10 mouse cellular contexts compared by ENCODE assay signal in the genomic region with DNA sequence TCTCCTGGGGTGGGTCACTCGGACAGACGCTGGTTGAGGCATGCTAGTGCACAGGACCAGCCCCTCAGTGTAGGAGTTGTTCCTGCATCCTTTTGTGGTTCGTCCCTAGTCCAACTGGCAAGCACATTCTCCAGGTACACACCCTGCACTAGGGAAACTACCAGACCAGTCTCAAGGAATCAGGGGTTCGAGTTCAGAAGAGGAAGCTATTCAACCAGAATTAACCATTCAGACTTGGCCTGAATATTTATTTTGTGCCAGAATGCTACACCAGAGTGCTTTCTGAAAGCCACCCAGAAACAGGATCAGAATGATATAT. TPM values are rescaled to one million over a fixed set of nuclear protein-coding genes. Genes with fewer than 3 reads are reported as not detected.
DNase-seq lines count a peak whose midpoint lies in the region; ATAC-seq and TF ChIP-seq lines count a peak whose summit lies in the region.
"Had no signal": no experiment of that assay in that cellular context is flagged by ENCODE, and none has a peak within 500 bp of the region (broad histone marks: within the 10 kb centered on the region; RNA-seq: fewer than 3 reads in every experiment).

No protein-coding gene starts in this region.

- WGBS in kidney, adult 2 months = 5% methylated on average over 4 of the region's 4 CpGs
- 7% methylated on average over 4 of the region's 4 CpGs for WGBS in hindbrain, embryonic 14.5 days
- 6% methylated on average over 4 of the region's 4 CpGs for WGBS in midbrain, embryonic 13.5 days

- H3K27me3 ChIP-seq in kidney, adult 2 months (replicated peaks; ENCODE audit: control insufficient read depth, insufficient read depth, low read length) = no peaks in the 10 kb centered on the region
- H3K27me3 ChIP-seq in hindbrain, embryonic 14.5 days (ENCODE audit: control insufficient read depth, insufficient read depth, low read length) = no peaks in the 10 kb centered on the region
- H3K27me3 ChIP-seq in midbrain, embryonic 13.5 days = no peaks in the 10 kb centered on the region
- H3K27me3 ChIP-seq: Patski had no signal

- peaks cover 10% of the 10 kb centered on the region for H3K4me1 ChIP-seq in kidney, adult 2 months (ENCODE audit: control insufficient read depth, insufficient read depth, low read length)
- H3K4me1 ChIP-seq in bone marrow macrophage, adult 2 months (ENCODE audit: control insufficient read depth, insufficient read depth, low read length) = peaks cover 16% of the 10 kb centered on the region
- H3K4me1 ChIP-seq in hindbrain, embryonic 14.5 days (replicated peaks; ENCODE audit: control insufficient read depth, insufficient read depth, low read length) = peaks cover 10% of the 10 kb centered on the region
- H3K4me1 ChIP-seq in midbrain, embryonic 13.5 days (replicated peaks) = peaks cover 19% of the 10 kb centered on the region

- peak overlapping the region; percentile 73 for H3K4me2 ChIP-seq in hindbrain, embryonic 14.5 days (replicated peaks)
- H3K4me2 ChIP-seq in midbrain, embryonic 13.5 days (replicated peaks) = peak overlapping the region; percentile 95

- H3K9me3 ChIP-seq in hindbrain, embryonic 14.5 days (ENCODE audit: control insufficient read depth, low read length) = no peaks in the 10 kb centered on the region
- H3K9me3 ChIP-seq in midbrain, embryonic 13.5 days = no peaks in the 10 kb centered on the region

- peak overlapping the region; percentile 85 for H3K9ac ChIP-seq in hindbrain, embryonic 14.5 days
- peak overlapping the region; percentile 80 for H3K9ac ChIP-seq in midbrain, embryonic 13.5 days (replicated peaks)

- H3K36me3 ChIP-seq in kidney, adult 2 months (ENCODE audit: control insufficient read depth, insufficient read depth, low read length) = peaks cover 2% of the 10 kb centered on the region
- H3K36me3 ChIP-seq in hindbrain, embryonic 14.5 days (replicated peaks; ENCODE audit: control insufficient read depth, insufficient read depth) = peaks cover 19% of the 10 kb centered on the region
- H3K36me3 ChIP-seq in midbrain, embryonic 13.5 days = peaks cover 7% of the 10 kb centered on the region

- no peak for DNase-seq in kidney, adult 2 months
- no peak for DNase-seq in kidney, postnatal 10 days
- DNase-seq in hindbrain, embryonic 14.5 days (ENCODE audit: low spot score) = no peak
- no peak for DNase-seq in retina, embryonic 14.5 days (ENCODE audit: low spot score)
- DNase-seq in yolk sac, embryonic 10.5 days (ENCODE audit: low spot score) = no peak
- no peak for DNase-seq in layer of hippocampus, adult 18-20 months (ENCODE audit: low spot score in 2 of 2)

- no peak for TF ChIP-seq CTCF in kidney, adult 2 months (conservative IDR thresholded peaks at IDR 0.05; ENCODE audit: insufficient read depth, insufficient read length, low read depth, low read length)
- no peak for TF ChIP-seq CTCF in bone marrow macrophage, adult 2 months (IDR thresholded peaks at IDR 0.05; ENCODE audit: low read depth, low read length)

- peak overlapping the region; percentile 74 for H3K4me3 ChIP-seq in kidney, adult 2 months (ENCODE audit: insufficient read depth, low read depth, low read length)
- H3K4me3 ChIP-seq in bone marrow macrophage, adult 2 months (ENCODE audit: insufficient read depth, low read length) = peak overlapping the region; percentile 71
- H3K4me3 ChIP-seq in hindbrain, embryonic 14.5 days (replicated peaks; ENCODE audit: low read length) = peak overlapping the region; percentile 84
- H3K4me3 ChIP-seq in midbrain, embryonic 13.5 days (replicated peaks) = peak overlapping the region; percentile 63

- ATAC-seq in hindbrain, embryonic 14.5 days (ENCODE audit: low FRiP score) = no peak
- ATAC-seq in midbrain, embryonic 13.5 days = no peak

- no peak overlapping the region for H3K27ac ChIP-seq in kidney, adult 2 months (ENCODE audit: insufficient read depth, low read depth, low read length)
- H3K27ac ChIP-seq in bone marrow macrophage, adult 2 months (ENCODE audit: insufficient read depth, low read depth, low read length) = no peak overlapping the region; the same call in 1 of the 2 replicates
- peak overlapping the region; percentile 75 for H3K27ac ChIP-seq in hindbrain, embryonic 14.5 days
- peak overlapping the region; percentile 74 for H3K27ac ChIP-seq in midbrain, embryonic 13.5 days

- TF ChIP-seq POLR2A in kidney, adult 2 months (IDR thresholded peaks at IDR 0.05; ENCODE audit: low read depth, low read length) = no peak
- TF ChIP-seq POLR2A in bone marrow macrophage, adult 2 months (IDR thresholded peaks at IDR 0.05; ENCODE audit: borderline replicate concordance, low read depth, low read length) = no peak

RNA-seq across cellular contexts. Expression of a gene that starts 0.3 kb away (rescaled TPM):
- polyA plus RNA-seq in kidney, adult 2 months (2012; rRNA removed) = 23.4 and 28.3 TPM in 2 replicates
- 35.1 and 37.6 TPM in 2 replicates for polyA plus RNA-seq in bone marrow macrophage, adult 2 months (2012; ENCODE audit: insufficient read depth, insufficient read length, missing spikeins)
- 17.1 and 17.8 TPM in 2 replicates for polyA plus RNA-seq in hindbrain, embryonic 14.5 days (2014; fragmentation: Nextera tagmentation; extraction: Ambion mirVana)
- polyA plus RNA-seq in midbrain, embryonic 13.5 days (2015; fragmentation: Nextera tagmentation; extraction: Ambion mirVana) = 19.5 and 20.1 TPM in 2 replicates
- total RNA-seq in layer of hippocampus, adult 18-20 months (2021) = 10 to 100 TPM; 19.4 to 23.7 TPM

RNA-seq across cellular contexts. Expression of a gene that starts 37.4 kb away (rescaled TPM):
- polyA plus RNA-seq in kidney, adult 2 months (2012; rRNA removed) = 28.9 and 34.4 TPM in 2 replicates
- polyA plus RNA-seq in bone marrow macrophage, adult 2 months (2012; ENCODE audit: insufficient read depth, insufficient read length, missing spikeins) = 44.4 and 47.2 TPM in 2 replicates
- polyA plus RNA-seq in hindbrain, embryonic 14.5 days (2014; fragmentation: Nextera tagmentation; extraction: Ambion mirVana) = 48.3 and 52.5 TPM in 2 replicates
- polyA plus RNA-seq in midbrain, embryonic 13.5 days (2015; fragmentation: Nextera tagmentation; extraction: Ambion mirVana) = 70.1 and 70.2 TPM in 2 replicates
- total RNA-seq in layer of hippocampus, adult 18-20 months (2021) = 10 to 100 TPM; 39.3 to 40.9 TPM

RNA-seq across cellular contexts. Expression of a gene that starts 40.9 kb away (rescaled TPM):
- polyA plus RNA-seq in kidney, adult 2 months (2012; rRNA removed) = 39.3 and 48.7 TPM in 2 replicates
- polyA plus RNA-seq in bone marrow macrophage, adult 2 months (2012; ENCODE audit: insufficient read depth, insufficient read length, missing spikeins) = not detected in 2 replicates
- polyA plus RNA-seq in hindbrain, embryonic 14.5 days (2014; fragmentation: Nextera tagmentation; extraction: Ambion mirVana) = not detected in 2 replicates
- 0.08 TPM in 1 of 2 replicates, not detected in the other for polyA plus RNA-seq in midbrain, embryonic 13.5 days (2015; fragmentation: Nextera tagmentation; extraction: Ambion mirVana)
- not detected for total RNA-seq in layer of hippocampus, adult 18-20 months (2021)
- total RNA-seq: neutrophil, adult 5-6 weeks had no signal

Comparison
In these comparisons a context has a peak if more than half of its experiments do, and no peak if none do; other contexts are left out.
1. H3K27ac ChIP-seq: peak in hindbrain, embryonic 14.5 days (single experiment) and midbrain, embryonic 13.5 days (single experiment); none in kidney, adult 2 months (single experiment) and bone marrow macrophage, adult 2 months (single experiment).
2. RNA of a gene that starts 40.9 kb away (polyA plus RNA-seq): 39.3 to 48.7 TPM in kidney, adult 2 months; 0.08 TPM in midbrain, embryonic 13.5 days, not detected in bone marrow macrophage, adult 2 months and not detected in hindbrain, embryonic 14.5 days; every median in the first group is over 10 times any median in the second.
3. Peak in every context shown above with its lines, with median percentiles within 50 percentile points of each other: H3K4me3 ChIP-seq.